Mouse (Mus musculus) inflammation-experienced regulatory T-cells, adult 6 months (primary cell): Measurements from ENCODE around the gene Camsap3. TPM values are rescaled to one million over a fixed set of nuclear protein-coding genes. Genes with fewer than 3 reads are reported as not detected.

Source experiments
- polyA plus RNA-seq, 3 experiments: library from polyadenylated mRNA; unstranded; fragments of 100-300 nt; shearing (Covaris generic); gene quantifications; one replicate each; pipeline ENCODE4 v1.2.1; 2017

Gene Camsap3
- polyA plus RNA-seq, 3 experiments from 2014 or later, result not detected

Other genes starting within 250 kb of the Camsap3 start
- gene A430078G23Rik, start 233.9 kb upstream of the Camsap3 start, polyA plus RNA-seq, result 10 to 100 TPM; 29.9 to 51.2 (median 36.9) TPM
- 10 to 100 TPM; 21.3 to 30.9 (median 30.4) TPM for gene Arhgef18, start 194.3 kb upstream of the Camsap3 start, polyA plus RNA-seq
- gene Pex11g, start 119.6 kb upstream of the Camsap3 start, polyA plus RNA-seq, result 10 to 100 TPM in 2 of 3 experiments, 1 to 10 TPM in 1; 9.0 to 20.4 (median 16.7) TPM
- not detected for gene Tex45, start 116.4 kb upstream of the Camsap3 start, polyA plus RNA-seq
- under 1 TPM in 2 of 3 experiments, not detected in 1; 0.60 to 0.86 TPM for gene Zfp358, start 94.2 kb upstream of the Camsap3 start, polyA plus RNA-seq
- 10 to 100 TPM; 15.3 to 26.3 (median 24.0) TPM for gene Mcoln1, start 86.8 kb upstream of the Camsap3 start, polyA plus RNA-seq
- gene Pnpla6, start 71.9 kb upstream of the Camsap3 start, polyA plus RNA-seq, result 10 to 100 TPM; 20.6 to 32.6 (median 27.7) TPM
- under 1 TPM in 1 of 3 experiments, not detected in 2; 0.74 TPM for gene C330021F23Rik, start 19.3 kb upstream of the Camsap3 start, polyA plus RNA-seq
- 10 to 100 TPM; 58.7 to 87.4 (median 83.2) TPM for gene Xab2, start 34.0 kb downstream of the Camsap3 start, polyA plus RNA-seq
- 100 to 1,000 TPM; 122 to 150 (median 138) TPM for gene Pet100, start 34.3 kb downstream of the Camsap3 start, polyA plus RNA-seq
- not detected for gene Pcp2, start 38.3 kb downstream of the Camsap3 start, polyA plus RNA-seq
- gene Stxbp2, start 43.7 kb downstream of the Camsap3 start, polyA plus RNA-seq, result 100 to 1,000 TPM; 180 to 262 (median 191) TPM
- gene Retn, start 68.5 kb downstream of the Camsap3 start, polyA plus RNA-seq, result not detected
- gene Mcemp1, start 78.5 kb downstream of the Camsap3 start, polyA plus RNA-seq, result under 1 TPM in 1 of 3 experiments, not detected in 2; 0.48 TPM
- gene Fcor, start 85.1 kb downstream of the Camsap3 start, polyA plus RNA-seq, result not detected
- gene Trappc5, start 89.0 kb downstream of the Camsap3 start, polyA plus RNA-seq, result 10 to 100 TPM; 19.6 to 27.0 (median 23.3) TPM
- 1 to 10 TPM in 2 of 3 experiments, under 1 TPM in 1; 0.85 to 1.9 (median 1.9) TPM for gene Fcer2a, start 106.9 kb downstream of the Camsap3 start, polyA plus RNA-seq
- not detected for gene Clec4g, start 133.4 kb downstream of the Camsap3 start, polyA plus RNA-seq
- gene Cd209a, start 161.7 kb downstream of the Camsap3 start, polyA plus RNA-seq, result 1 to 10 TPM in 2 of 3 experiments, not detected in 1; 1.1 to 2.6 TPM